Mouse (Mus musculus): ENCODE measurements around the gene Hpse2. TPM values are rescaled to one million over a fixed set of nuclear protein-coding genes. Genes with fewer than 3 reads are reported as not detected.

Gene Hpse2
- polyA plus RNA-seq, 1 experiment, result not detected

GRCm38 (mm10) chr19:42839118-42839517 is 549.0 kb downstream of the Hpse2 start:
- Histone ChIP-seq H3K27me3 (ENCODE audit: control insufficient read depth, insufficient read depth, low read length, poor library complexity, severe bottlenecking) (no peaks in the 10 kb centered on the region), H3K9me3 (replicated peaks; ENCODE audit: control insufficient read depth, insufficient read depth, low read length, poor library complexity, severe bottlenecking) (no peaks in the 10 kb centered on the region), H3K9ac (ENCODE audit: low read depth, poor library complexity, severe bottlenecking) (no peak overlapping the region), H3K27ac (ENCODE audit: insufficient read depth, low read length) (no peak overlapping the region), H3K4me1 (ENCODE audit: control insufficient read depth, insufficient read depth, low read length) (no peaks in the 10 kb centered on the region), H3K36me3 (ENCODE audit: control insufficient read depth, insufficient read depth, low read length, poor library complexity, severe bottlenecking) (no peaks in the 10 kb centered on the region), H3K4me3 (ENCODE audit: low read depth, low read length) (no peak overlapping the region)
- TF ChIP-seq EP300 (IDR thresholded peaks at IDR 0.05; ENCODE audit: insufficient read depth, low read depth, low read length), result no peak
- TF ChIP-seq CTCF (IDR thresholded peaks at IDR 0.05; ENCODE audit: low read depth, low read length), result no peak
- no peak for TF ChIP-seq POLR2A (IDR thresholded peaks at IDR 0.05; ENCODE audit: insufficient read depth, low read length)

- H3K36me3 ChIP-seq (ENCODE audit: control insufficient read depth, insufficient read depth, low read length, poor library complexity, severe bottlenecking), result no peaks in the 10 kb centered on the region
- no peaks in the 10 kb centered on the region for H3K4me1 ChIP-seq (ENCODE audit: control insufficient read depth, insufficient read depth, low read length)
- no peak overlapping the region for H3K9ac ChIP-seq (ENCODE audit: low read depth, poor library complexity, severe bottlenecking)
- H3K9me3 ChIP-seq (replicated peaks; ENCODE audit: control insufficient read depth, insufficient read depth, low read length, poor library complexity, severe bottlenecking), result no peaks in the 10 kb centered on the region
- H3K27ac ChIP-seq (ENCODE audit: insufficient read depth, low read length), result no peak overlapping the region
- no peaks in the 10 kb centered on the region for H3K27me3 ChIP-seq (ENCODE audit: control insufficient read depth, insufficient read depth, low read length, poor library complexity, severe bottlenecking)
- TF ChIP-seq EP300 (IDR thresholded peaks at IDR 0.05; ENCODE audit: insufficient read depth, low read depth, low read length), result no peak
- TF ChIP-seq POLR2A (IDR thresholded peaks at IDR 0.05; ENCODE audit: insufficient read depth, low read length), result no peak
- TF ChIP-seq CTCF (IDR thresholded peaks at IDR 0.05; ENCODE audit: low read depth, low read length), result no peak
- H3K4me3 ChIP-seq (ENCODE audit: low read depth, low read length), result no peak overlapping the region
Measured at GRCm38 (mm10) chr19:42838271-42838670, 549.9 kb downstream of the Hpse2 start.

GRCm38 (mm10) chr19:42837591-42837990 is 550.6 kb downstream of the Hpse2 start:
- H3K4me3 ChIP-seq (ENCODE audit: low read depth, low read length), result no peak overlapping the region
- H3K36me3 ChIP-seq (ENCODE audit: control insufficient read depth, insufficient read depth, low read length, poor library complexity, severe bottlenecking), result no peaks in the 10 kb centered on the region
- no peaks in the 10 kb centered on the region for H3K27me3 ChIP-seq (ENCODE audit: control insufficient read depth, insufficient read depth, low read length, poor library complexity, severe bottlenecking)
- TF ChIP-seq CTCF (IDR thresholded peaks at IDR 0.05; ENCODE audit: low read depth, low read length) (no peak), EP300 (IDR thresholded peaks at IDR 0.05; ENCODE audit: insufficient read depth, low read depth, low read length) (no peak)
- no peak overlapping the region for H3K27ac ChIP-seq (ENCODE audit: insufficient read depth, low read length)
- no peaks in the 10 kb centered on the region for H3K4me1 ChIP-seq (ENCODE audit: control insufficient read depth, insufficient read depth, low read length)
- no peak overlapping the region for H3K9ac ChIP-seq (ENCODE audit: low read depth, poor library complexity, severe bottlenecking)
- no peaks in the 10 kb centered on the region for H3K9me3 ChIP-seq (replicated peaks; ENCODE audit: control insufficient read depth, insufficient read depth, low read length, poor library complexity, severe bottlenecking)

- no peaks in the 10 kb centered on the region for H3K27me3 ChIP-seq (ENCODE audit: control insufficient read depth, insufficient read depth, low read length, poor library complexity, severe bottlenecking)
- TF ChIP-seq CTCF (IDR thresholded peaks at IDR 0.05; ENCODE audit: low read depth, low read length), result no peak
- TF ChIP-seq EP300 (IDR thresholded peaks at IDR 0.05; ENCODE audit: insufficient read depth, low read depth, low read length), result no peak
- no peak for TF ChIP-seq POLR2A (IDR thresholded peaks at IDR 0.05; ENCODE audit: insufficient read depth, low read length)
- H3K9ac ChIP-seq (ENCODE audit: low read depth, poor library complexity, severe bottlenecking), result no peak overlapping the region
- H3K9me3 ChIP-seq (replicated peaks; ENCODE audit: control insufficient read depth, insufficient read depth, low read length, poor library complexity, severe bottlenecking), result no peaks in the 10 kb centered on the region
- H3K36me3 ChIP-seq (ENCODE audit: control insufficient read depth, insufficient read depth, low read length, poor library complexity, severe bottlenecking), result no peaks in the 10 kb centered on the region
- H3K4me1 ChIP-seq (ENCODE audit: control insufficient read depth, insufficient read depth, low read length), result no peaks in the 10 kb centered on the region
- H3K27ac ChIP-seq (ENCODE audit: insufficient read depth, low read length), result no peak overlapping the region
- H3K4me3 ChIP-seq (ENCODE audit: low read depth, low read length), result no peak overlapping the region
Measured at GRCm38 (mm10) chr19:42833126-42833525, 555.0 kb downstream of the Hpse2 start.

- no peaks in the 10 kb centered on the region for H3K27me3 ChIP-seq (ENCODE audit: control insufficient read depth, insufficient read depth, low read length, poor library complexity, severe bottlenecking)
- TF ChIP-seq EP300 (IDR thresholded peaks at IDR 0.05; ENCODE audit: insufficient read depth, low read depth, low read length) (no peak), CTCF (IDR thresholded peaks at IDR 0.05; ENCODE audit: low read depth, low read length) (no peak), POLR2A (IDR thresholded peaks at IDR 0.05; ENCODE audit: insufficient read depth, low read length) (no peak)
- H3K4me1 ChIP-seq (ENCODE audit: control insufficient read depth, insufficient read depth, low read length), result no peaks in the 10 kb centered on the region
- no peaks in the 10 kb centered on the region for H3K36me3 ChIP-seq (ENCODE audit: control insufficient read depth, insufficient read depth, low read length, poor library complexity, severe bottlenecking)
- H3K27ac ChIP-seq (ENCODE audit: insufficient read depth, low read length), result no peak overlapping the region
- no peaks in the 10 kb centered on the region for H3K9me3 ChIP-seq (replicated peaks; ENCODE audit: control insufficient read depth, insufficient read depth, low read length, poor library complexity, severe bottlenecking)
- no peak overlapping the region for H3K4me3 ChIP-seq (ENCODE audit: low read depth, low read length)
- H3K9ac ChIP-seq (ENCODE audit: low read depth, poor library complexity, severe bottlenecking), result no peak overlapping the region
Measured at GRCm38 (mm10) chr19:42832251-42832650, 555.9 kb downstream of the Hpse2 start.

GRCm38 (mm10) chr19:42829196-42829595 is 559.0 kb downstream of the Hpse2 start:
- Histone ChIP-seq H3K36me3 (ENCODE audit: control insufficient read depth, insufficient read depth, low read length, poor library complexity, severe bottlenecking) (no peaks in the 10 kb centered on the region), H3K27ac (ENCODE audit: insufficient read depth, low read length) (no peak overlapping the region), H3K9ac (ENCODE audit: low read depth, poor library complexity, severe bottlenecking) (no peak overlapping the region), H3K9me3 (replicated peaks; ENCODE audit: control insufficient read depth, insufficient read depth, low read length, poor library complexity, severe bottlenecking) (no peaks in the 10 kb centered on the region), H3K4me1 (ENCODE audit: control insufficient read depth, insufficient read depth, low read length) (no peaks in the 10 kb centered on the region), H3K4me3 (ENCODE audit: low read depth, low read length) (no peak overlapping the region), H3K27me3 (ENCODE audit: control insufficient read depth, insufficient read depth, low read length, poor library complexity, severe bottlenecking) (no peaks in the 10 kb centered on the region; the same call in 1 of the 2 replicates)
- no peak for TF ChIP-seq POLR2A (IDR thresholded peaks at IDR 0.05; ENCODE audit: insufficient read depth, low read length)
- no peak for TF ChIP-seq CTCF (IDR thresholded peaks at IDR 0.05; ENCODE audit: low read depth, low read length)
- no peak for TF ChIP-seq EP300 (IDR thresholded peaks at IDR 0.05; ENCODE audit: insufficient read depth, low read depth, low read length)
